Mouse (Mus musculus) CD4-positive, CD25-positive, alpha-beta regulatory T cell, adult 4 months (primary cell): ENCODE measurements around the gene Hadha. TPM values are rescaled to one million over a fixed set of nuclear protein-coding genes. Genes with fewer than 3 reads are reported as not detected.

Source experiments
- ATAC-seq: one replicate; pipeline ENCODE4 v1.8.0; 2017
- polyA plus RNA-seq, 2 experiments: library from polyadenylated mRNA; unstranded; fragments of 100-300 nt; shearing (Covaris generic); gene quantifications; one replicate each; pipeline ENCODE4 v1.2.1; 2017

The Hadha gene
- polyA plus RNA-seq, 2 experiments from 2014 or later = 85.0 to 124 TPM

- ATAC-seq = no peak
Observed at GRCm38 (mm10) chr5:30153222-30153621, 1.7 kb downstream of the Hadha start.

DNA sequence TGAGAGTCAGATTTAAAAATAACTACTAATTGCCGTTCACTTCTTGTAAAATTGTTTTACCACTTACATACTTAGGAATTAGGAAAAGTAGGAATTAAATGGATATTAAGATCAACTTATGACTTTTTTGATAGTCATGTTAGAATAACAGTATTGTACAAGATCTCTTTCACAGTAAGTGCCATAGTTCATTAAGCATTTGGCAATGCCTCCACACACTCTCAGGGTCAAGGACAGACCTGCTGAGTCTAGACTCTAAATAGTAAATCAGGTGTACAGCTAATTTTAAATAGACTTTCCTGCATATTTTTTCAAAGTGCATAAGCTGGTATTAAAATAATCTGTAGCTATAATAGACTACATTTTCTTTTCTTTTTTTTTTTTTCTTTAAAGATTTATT is 2.5 kb downstream of the Hadha start:
- ATAC-seq = no peak

DNA sequence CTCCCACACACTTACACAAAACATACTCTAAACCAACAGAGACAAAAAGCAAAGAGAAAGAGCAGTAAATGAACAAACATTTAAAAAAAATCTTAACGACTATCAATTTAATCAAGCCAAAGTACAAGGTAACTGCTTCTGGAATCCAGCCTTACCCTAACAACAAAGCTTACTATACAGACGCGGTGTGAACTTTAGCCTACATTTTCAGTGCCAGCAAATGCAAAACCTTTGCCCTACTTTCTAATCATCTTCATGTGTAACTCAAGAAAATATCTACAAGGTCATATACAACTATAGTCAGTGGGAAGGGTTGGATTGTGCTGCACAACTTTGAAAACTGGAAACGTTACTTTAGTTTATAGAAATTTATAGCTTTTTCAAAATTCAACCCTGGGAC is 3.0 kb downstream of the Hadha start:
- no peak for ATAC-seq

DNA sequence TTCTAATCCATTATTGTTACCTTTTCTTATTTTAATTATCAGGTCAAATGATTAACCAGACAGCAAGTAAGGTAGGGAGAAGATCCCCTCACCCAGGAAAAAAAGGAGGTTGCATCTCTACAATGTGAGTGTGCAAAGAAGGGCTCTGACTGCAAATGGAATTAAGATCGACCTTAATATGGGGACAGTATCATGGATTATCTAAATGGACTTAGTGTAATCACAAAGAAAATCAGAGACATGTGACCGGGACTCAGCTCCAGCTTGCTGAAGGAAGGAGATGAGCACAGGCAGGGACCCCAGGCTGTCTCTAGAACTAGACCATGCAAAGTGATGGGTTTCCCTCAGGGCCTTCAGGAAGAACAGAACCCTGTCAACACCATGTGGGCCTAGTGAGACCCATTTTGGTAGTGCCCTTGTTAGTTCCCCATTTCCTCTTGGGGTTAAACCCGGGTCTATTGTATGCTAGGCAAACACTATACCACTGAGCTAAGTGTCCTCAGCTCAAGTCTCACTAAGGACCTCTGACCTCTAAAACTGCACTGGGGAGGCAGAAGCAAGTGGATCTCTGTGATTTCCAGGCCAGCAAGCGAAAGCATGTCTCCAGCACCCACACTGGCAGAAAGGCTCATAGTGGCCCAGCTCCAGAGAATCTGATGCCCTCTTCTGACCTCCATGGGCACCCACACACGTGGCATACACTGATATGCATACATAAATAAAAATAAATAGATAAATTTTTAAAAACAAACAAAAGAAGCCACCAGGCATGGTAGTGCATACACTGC is 6.6 kb downstream of the Hadha start:
- ATAC-seq = no peak

DNA sequence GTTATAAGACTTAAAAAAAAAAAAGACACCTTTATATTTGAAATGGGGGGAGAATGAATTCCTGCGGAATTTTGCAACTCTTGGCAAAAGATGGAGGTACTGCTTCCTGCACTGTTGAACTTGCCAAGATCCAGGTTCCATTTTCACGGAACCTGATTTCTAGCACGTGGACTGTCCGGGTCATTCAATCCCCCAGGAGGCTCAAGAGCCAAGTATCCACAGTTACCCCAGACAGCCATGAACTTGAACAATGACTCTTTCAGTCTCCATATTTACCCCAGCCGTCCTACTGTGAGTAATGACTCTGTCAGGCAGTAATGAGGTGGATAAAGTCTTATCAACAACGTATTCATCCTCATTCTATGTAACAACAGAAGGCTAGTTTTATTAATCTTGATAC is 8.4 kb downstream of the Hadha start:
- no peak for ATAC-seq

DNA sequence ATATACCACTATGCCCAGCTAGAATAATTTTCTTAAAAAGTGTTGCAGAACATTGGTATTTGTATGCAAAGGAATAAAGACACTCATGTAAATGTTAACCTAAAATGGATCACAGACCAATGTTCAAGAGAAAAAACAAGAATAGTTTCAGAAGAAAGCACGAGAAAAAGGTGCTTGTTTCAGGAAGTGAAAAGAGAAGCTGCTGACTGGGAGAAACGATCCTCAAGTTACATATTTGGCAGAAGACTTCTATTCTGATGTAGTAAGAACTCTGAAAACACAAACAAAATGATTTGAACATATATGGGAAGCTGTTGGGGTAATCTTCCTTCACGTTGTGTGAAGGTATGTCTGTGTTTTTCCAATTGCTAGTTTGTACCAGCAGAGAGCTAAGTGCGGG is 16.8 kb downstream of the Hadha start:
- ATAC-seq = no peak

- ATAC-seq = no peak
Observed at GRCm38 (mm10) chr5:30137271-30137670, 17.7 kb downstream of the Hadha start.

DNA sequence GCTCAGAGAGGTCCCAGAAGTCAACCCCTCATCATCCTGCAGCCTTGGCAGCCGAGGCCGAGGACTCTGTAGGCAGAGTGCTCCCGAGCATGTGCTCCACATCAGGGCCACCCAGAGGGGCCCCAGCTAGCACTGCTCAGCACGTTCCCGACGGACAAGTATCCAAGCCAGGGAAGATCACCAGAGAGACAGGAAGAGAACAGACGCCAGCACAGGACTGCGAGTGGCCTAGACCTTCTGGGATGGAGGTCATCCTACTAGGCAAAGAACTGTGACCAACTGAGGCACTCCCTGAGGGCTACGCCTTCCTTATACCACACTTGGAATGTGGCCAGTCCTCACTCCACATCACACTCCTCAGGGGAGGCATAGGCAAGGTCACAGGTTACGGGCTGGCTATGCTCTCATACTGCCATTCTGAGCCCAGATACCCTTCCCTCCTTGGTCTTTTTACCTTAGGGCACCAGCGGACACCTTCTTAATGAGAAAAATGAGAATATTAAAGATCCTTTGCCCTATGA is 19.2 kb downstream of the Hadha start:
- no peak for ATAC-seq

- ATAC-seq = no peak
Observed at GRCm38 (mm10) chr5:30132173-30132572, 22.8 kb downstream of the Hadha start.

DNA sequence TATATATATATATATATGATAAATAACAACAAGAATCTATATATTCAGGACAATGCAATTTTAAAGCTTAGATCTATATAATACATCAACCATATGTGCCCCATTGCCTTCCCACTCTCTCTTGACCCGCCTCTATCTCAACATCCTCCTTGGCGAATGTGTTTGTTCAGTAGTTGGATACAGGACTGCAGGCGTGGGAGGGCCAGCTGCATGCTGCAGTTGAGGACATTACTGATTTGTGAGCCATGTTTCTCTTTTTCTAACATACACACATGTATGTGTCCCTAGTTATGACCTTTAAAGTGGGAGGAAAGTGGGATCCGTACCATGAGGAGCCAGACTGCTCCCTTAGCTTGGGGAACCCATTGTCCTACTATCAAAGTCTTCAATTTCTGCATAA is 23.7 kb downstream of the Hadha start:
- ATAC-seq = no peak

- ATAC-seq = no peak
Observed at GRCm38 (mm10) chr5:30128680-30129079, 26.3 kb downstream of the Hadha start.

GRCm38 (mm10) chr5:30127921-30128597 is 26.9 kb downstream of the Hadha start:
- no peak for ATAC-seq

DNA sequence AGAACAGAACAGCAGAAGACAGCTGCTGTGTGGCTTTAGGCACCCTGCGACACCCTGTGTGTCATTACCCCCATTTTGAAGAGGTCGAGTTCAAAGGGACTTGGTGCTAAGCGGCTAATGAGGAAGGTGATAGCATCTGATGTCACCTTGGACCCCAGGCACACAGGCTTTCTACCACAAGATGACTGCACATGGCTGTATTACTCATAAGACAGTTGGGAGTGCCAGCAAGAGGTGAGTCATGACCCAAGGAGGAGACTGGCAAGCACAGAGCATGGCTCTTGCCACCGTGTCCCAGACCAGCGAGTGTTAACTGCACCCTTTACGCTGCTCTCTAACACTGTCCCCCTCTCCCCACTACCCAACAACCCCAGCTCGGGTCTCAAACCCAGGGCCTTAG is 28.2 kb downstream of the Hadha start:
- ATAC-seq = no peak

- ATAC-seq = peak; percentile 43
Observed at GRCm38 (mm10) chr5:30125587-30125986, 29.4 kb downstream of the Hadha start.

- ATAC-seq = no peak
Observed at GRCm38 (mm10) chr5:30122481-30122880, 32.5 kb downstream of the Hadha start.

- no peak for ATAC-seq
Observed at GRCm38 (mm10) chr5:30120106-30120505, 34.9 kb downstream of the Hadha start.

- ATAC-seq = no peak
Observed at GRCm38 (mm10) chr5:30119163-30119562, 35.8 kb downstream of the Hadha start.

GRCm38 (mm10) chr5:30118018-30118417 is 36.9 kb downstream of the Hadha start:
- ATAC-seq = no peak

GRCm38 (mm10) chr5:30115718-30116117 is 39.2 kb downstream of the Hadha start:
- ATAC-seq = no peak

DNA sequence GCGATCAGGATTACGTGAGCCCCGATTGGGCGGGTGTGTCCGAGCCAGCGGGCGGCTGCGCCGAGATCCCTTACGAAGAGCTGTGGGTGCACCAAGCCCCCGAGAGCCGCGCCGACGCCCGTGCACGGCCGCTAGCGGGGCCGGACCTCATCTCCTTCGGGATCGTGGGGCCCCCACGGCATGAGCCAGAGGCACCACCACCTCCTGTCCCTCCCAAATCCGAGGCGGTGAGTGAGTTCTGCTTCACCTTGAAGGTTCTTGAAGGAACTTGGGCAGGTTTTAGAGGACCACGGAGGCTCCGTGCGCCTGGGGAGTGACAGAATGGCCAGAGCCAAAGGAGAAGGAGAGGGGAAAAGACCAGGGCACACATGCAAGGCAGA is 40.2 kb downstream of the Hadha start:
- ATAC-seq = no peak

- no peak for ATAC-seq
Observed at GRCm38 (mm10) chr5:30113881-30114760, 40.8 kb downstream of the Hadha start.

- ATAC-seq = no peak
Observed at GRCm38 (mm10) chr5:30112533-30113068, 42.4 kb downstream of the Hadha start.

DNA sequence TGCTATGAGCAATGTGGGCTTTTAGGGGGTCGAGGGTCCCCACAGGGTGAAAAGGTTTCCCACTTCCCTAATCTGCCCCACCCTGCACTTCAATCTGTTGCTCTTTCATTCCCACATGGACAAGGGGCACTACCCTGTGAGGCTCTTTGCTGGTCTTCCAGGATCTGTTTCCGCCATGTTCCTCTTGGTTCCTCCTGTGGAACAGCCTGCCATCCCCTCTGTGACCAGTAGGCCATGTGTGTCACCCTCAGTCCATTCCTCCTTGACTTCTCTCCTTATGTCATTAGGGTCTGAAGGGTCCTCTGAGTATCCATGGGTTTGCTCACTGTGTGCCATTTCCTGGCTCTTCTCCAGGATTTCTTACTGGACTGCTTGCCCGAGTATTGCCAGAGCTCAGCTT is 43.2 kb downstream of the Hadha start:
- no peak for ATAC-seq
